In the genomic region with DNA sequence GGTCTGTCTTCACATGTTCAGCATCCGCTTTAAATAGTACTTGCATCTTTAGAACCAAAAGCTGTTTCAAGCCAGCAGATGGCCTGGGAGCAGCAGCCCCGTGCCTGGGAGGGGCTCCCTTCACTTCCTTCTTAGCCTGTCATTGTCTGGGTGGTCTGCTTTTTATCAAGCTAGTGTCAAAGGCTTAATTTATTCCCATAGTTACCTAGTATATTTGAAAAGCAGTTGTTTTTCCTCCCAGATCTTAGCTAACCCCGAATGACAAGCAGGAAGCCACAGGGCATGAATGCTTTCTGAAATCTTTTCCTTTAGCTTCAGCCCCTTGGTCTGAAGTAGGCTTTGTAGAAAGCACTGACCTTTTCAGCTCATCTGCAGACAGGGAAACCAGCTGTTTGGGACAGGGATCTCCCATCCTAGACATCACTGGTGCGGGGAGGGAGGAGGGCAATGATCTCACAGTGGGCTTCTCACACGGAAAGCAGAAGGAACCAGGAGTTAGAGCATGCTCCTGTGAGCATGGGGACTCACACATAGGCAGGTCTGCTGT, we compare ENCODE assay signal across 11 mouse cellular contexts. TPM values are rescaled to one million over a fixed set of nuclear protein-coding genes. Genes with fewer than 3 reads are reported as not detected.
DNase-seq lines count a peak whose midpoint lies in the region; ATAC-seq and TF ChIP-seq lines count a peak whose summit lies in the region.
"Had no signal": no experiment of that assay in that cellular context is flagged by ENCODE, and none has a peak within 500 bp of the region (broad histone marks: within the 10 kb centered on the region; RNA-seq: fewer than 3 reads in every experiment).

No protein-coding gene starts in this region.

- H3K36me3 ChIP-seq in heart, embryonic 11.5 days (ENCODE audit: control insufficient read depth, insufficient read depth, low read length), result no peaks in the 10 kb centered on the region

- 11% methylated on average over 5 of the region's 5 CpGs for WGBS in heart, embryonic 11.5 days (ENCODE audit: insufficient replicate concordance)

- intact Hi-C loops in heart, postnatal 14 days (cut with DNase I), result no loop called here
- intact Hi-C loops in left cerebral cortex, adult 2 months (cut with DNase I), result no loop called here

- no peaks in the 10 kb centered on the region for H3K9me3 ChIP-seq in heart, embryonic 11.5 days (replicated peaks; ENCODE audit: control insufficient read depth, low read length)

- peaks cover 8% of the 10 kb centered on the region; the same call in 1 of the 2 replicates for H3K27me3 ChIP-seq in heart, embryonic 11.5 days (ENCODE audit: control insufficient read depth, insufficient read depth, low read length)

- H3K4me2 ChIP-seq in heart, embryonic 11.5 days, result 0 out of 2 replicates have a peak overlapping the region, but pooled peaks have one; percentile 25

- peaks cover 8% of the 10 kb centered on the region for H3K4me1 ChIP-seq in heart, embryonic 11.5 days (ENCODE audit: control insufficient read depth, insufficient read depth, low read length)

- H3K27ac ChIP-seq in heart, embryonic 11.5 days (ENCODE audit: low read depth, low read length), result peak overlapping the region; percentile 51; the same call in 1 of the 2 replicates
- H3K27ac ChIP-seq in left cerebral cortex, adult 2 months, result no peak overlapping the region

- no peak overlapping the region for H3K9ac ChIP-seq in heart, embryonic 11.5 days (ENCODE audit: low read depth, low read length)
- H3K9ac ChIP-seq: liver, postnatal 0 days had no signal

- H3K4me3 ChIP-seq in heart, embryonic 11.5 days (ENCODE audit: low read depth, low read length), result no peak overlapping the region
- no peak overlapping the region for H3K4me3 ChIP-seq in left cerebral cortex, adult 2 months

- no peak for TF ChIP-seq CTCF in left cerebral cortex, adult 2 months (IDR thresholded peaks at IDR 0.05)

- DNase-seq in heart, postnatal 14 days, result no peak
- peak; percentile 20 for DNase-seq in right cerebral cortex, postnatal 4 days
- DNase-seq in right cerebral cortex, postnatal 14 days, result no peak
- DNase-seq in mesoderm, embryonic 11.5 days (ENCODE audit: low read depth, low spot score), result peak; percentile 58
- DNase-seq in ovary, postnatal 14 days (ENCODE audit: low spot score), result no peak
- DNase-seq in adipocyte (ENCODE audit: low spot score), result no peak
- DNase-seq in left cerebral cortex, adult 2 months (ENCODE audit: extremely low spot score in 1 of 2, low spot score in 2 of 2), result no peak
- DNase-seq: liver, postnatal 0 days; thymus, adult 18-20 months had no signal

- ATAC-seq in heart, embryonic 11.5 days (replicated peaks; ENCODE audit: insufficient number of reproducible peaks, low FRiP score, low TSS enrichment), result no peak
- ATAC-seq: liver, postnatal 0 days had no signal

RNA-seq across cellular contexts. Expression of gene Slc18a2, which starts 6.8 kb away (rescaled TPM):
- polyA plus RNA-seq in heart, embryonic 11.5 days (2014; fragmentation: Nextera tagmentation; extraction: Ambion mirVana), result 9.2 and 10.3 TPM in 2 replicates
- total RNA-seq in heart, postnatal 14 days (2021), result 1 to 10 TPM in 1 of 2 experiments, under 1 TPM in 1; 0.85 to 1.1 TPM
- under 1 TPM in 1 of 2 experiments, not detected in 1; 0.37 TPM for total RNA-seq in left cerebral cortex, adult 2 months (2021)

RNA-seq across cellular contexts. Expression of gene Kcnk18, which starts 48.5 kb away (rescaled TPM):
- not detected in 2 replicates for polyA plus RNA-seq in heart, embryonic 11.5 days (2014; fragmentation: Nextera tagmentation; extraction: Ambion mirVana)
- not detected for total RNA-seq in heart, postnatal 14 days (2021)
- not detected for total RNA-seq in left cerebral cortex, adult 2 months (2021)
- polyA plus RNA-seq: large intestine, adult 2 months; liver, postnatal 0 days had no signal

RNA-seq across cellular contexts. Expression of gene Rps12-ps3, which starts 54.6 kb away (rescaled TPM):
- 24.2 and 35.1 TPM in 2 replicates for polyA plus RNA-seq in heart, embryonic 11.5 days (2014; fragmentation: Nextera tagmentation; extraction: Ambion mirVana)
- total RNA-seq in heart, postnatal 14 days (2021), result 100 to 1,000 TPM; 264 to 277 TPM
- 100 to 1,000 TPM; 226 to 242 TPM for total RNA-seq in left cerebral cortex, adult 2 months (2021)

Comparison
In these comparisons a context has a peak if more than half of its experiments do, and no peak if none do; other contexts are left out.
1. DNase-seq: peak in right cerebral cortex, postnatal 4 days (single experiment) and mesoderm, embryonic 11.5 days (single experiment); none in heart, postnatal 14 days (0 of 2), right cerebral cortex, postnatal 14 days (single experiment), ovary, postnatal 14 days (single experiment), adipocyte (single experiment) and left cerebral cortex, adult 2 months (0 of 2).